Mouse (Mus musculus) small intestine, adult 2 months (tissue): ENCODE data around the gene Zbed3.

Experiments
- CTCF ChIP-seq: fragments of 200-500 bp; IDR thresholded peaks from 2 replicates; pipeline ENCODE4 v1.5.1; 2012; ENCODE audit warnings: low read depth, mild to moderate bottlenecking, control low read depth, inconsistent platforms, low read length, moderate library complexity, mixed read lengths; ENCODE audit not compliant: insufficient replicate concordance, insufficient read length; ENCODE audit errors: extremely low read depth
- POLR2A ChIP-seq: fragments of 200-500 bp; IDR thresholded peaks from 2 replicates; pipeline ENCODE4 v1.6.1; 2012; ENCODE audit warnings: low read depth, mild to moderate bottlenecking, control low read depth, inconsistent platforms, low read length, moderate library complexity

DNA sequence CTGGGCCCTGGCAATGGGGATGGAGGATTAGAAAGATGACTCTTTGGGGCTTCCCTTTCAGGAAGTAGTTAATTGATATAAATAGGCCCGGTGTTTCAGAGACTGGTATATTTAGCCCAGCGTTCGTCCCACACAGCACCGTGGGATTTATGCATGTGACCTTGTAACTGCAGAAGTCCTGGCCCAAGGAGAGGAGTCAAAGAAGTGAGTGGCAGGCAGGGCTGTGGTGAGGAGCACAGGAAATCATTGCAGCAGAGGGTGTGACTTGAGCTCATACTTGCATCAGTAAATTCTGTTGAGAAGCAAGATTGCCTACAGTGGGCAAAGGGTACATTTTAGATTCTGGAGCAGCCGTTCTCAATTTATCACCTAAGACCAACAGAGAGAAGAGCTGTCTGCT, 59.0 kb downstream of the Zbed3 start:
- TF ChIP-seq CTCF (no peak), POLR2A (no peak)
